Mouse (Mus musculus) MEL (cell line): Measurements from ENCODE around the gene Eef2. TPM values are rescaled to one million over a fixed set of nuclear protein-coding genes. Genes with fewer than 3 reads are reported as not detected.

Experiments used
- DNase-seq: peaks from one replicate; pipeline ENCODE4 v3.0.0; 2011; ENCODE audit warnings: low read depth, low spot score
- H3K27ac ChIP-seq: 2 replicates; pipeline ENCODE4 v1.5.1; 2012; ENCODE audit warnings: low read depth, mild to moderate bottlenecking, control low read depth, low read length, moderate library complexity; ENCODE audit not compliant: control insufficient read depth
- H3K27me3 ChIP-seq, 2 experiments: fragments of 150-350 bp in 1 of 2; sonication (generic) in 1 of 2; 2 replicates each; pipeline ENCODE4 v1.6.1; 2012; ENCODE audit warnings: low read length in 2 of 2, mild to moderate bottlenecking in 2 of 2, improper control_type of control experiment in 1 of 2, moderate library complexity in 1 of 2; ENCODE audit not compliant: insufficient read depth in 2 of 2, control insufficient read depth in 1 of 2
- H3K36me3 ChIP-seq, 2 experiments: 2 replicates each; pipeline ENCODE4 v1.6.1; 2012 to 2014; ENCODE audit warnings: low read length in 2 of 2, improper control_type of control experiment in 1 of 2, inconsistent platforms in 1 of 2, mild to moderate bottlenecking in 1 of 2; ENCODE audit not compliant: insufficient read depth in 2 of 2, control insufficient read depth in 1 of 2
- H3K4me1 ChIP-seq, 2 experiments: fragments of 150-350 bp in 1 of 2; sonication (generic) in 1 of 2; 2 replicates each; pipeline ENCODE4 v1.6.1; 2012; ENCODE audit warnings: low read length in 2 of 2, improper control_type of control experiment in 1 of 2, mild to moderate bottlenecking in 1 of 2; ENCODE audit not compliant: insufficient read depth in 2 of 2, control insufficient read depth in 1 of 2
- H3K4me3 ChIP-seq, 2 experiments: fragments of 150-350 bp in 1 of 2; sonication (generic) in 1 of 2; 2 replicates each; pipeline ENCODE4 v1.5.1; 2012; ENCODE audit warnings: low read depth in 2 of 2, low read length in 2 of 2, mild to moderate bottlenecking in 2 of 2, moderate library complexity in 2 of 2, control low read depth in 1 of 2, improper control_type of control experiment in 1 of 2; ENCODE audit not compliant: control insufficient read depth in 1 of 2, insufficient read depth in 1 of 2
- H3K79me2 ChIP-seq: 2 replicates; pipeline ENCODE4 v1.6.1; 2012; ENCODE audit warnings: mild to moderate bottlenecking, low read length, moderate library complexity; ENCODE audit not compliant: control insufficient read depth, poor library complexity, insufficient read depth
- H3K9ac ChIP-seq: 2 replicates; pipeline ENCODE4 v1.6.1; 2012; ENCODE audit warnings: low read depth, mild to moderate bottlenecking, control low read depth, low read length, moderate library complexity; ENCODE audit not compliant: control insufficient read depth, poor library complexity, severe bottlenecking
- H3K9me3 ChIP-seq: fragments of 150-350 bp; sonication (generic); replicated peaks from 2 replicates; pipeline ENCODE4 v1.6.1; 2012; ENCODE audit warnings: mild to moderate bottlenecking, low read length, improper control_type of control experiment, moderate library complexity; ENCODE audit not compliant: insufficient read depth
- BHLHE40 ChIP-seq: IDR thresholded peaks from 2 replicates; pipeline ENCODE4 v1.6.1; 2012; ENCODE audit warnings: low read depth, mild to moderate bottlenecking, inconsistent platforms, low read length, improper control_type of control experiment, borderline replicate concordance
- GABPA ChIP-seq: IDR thresholded peaks from 2 replicates; pipeline ENCODE4 v1.6.1; 2012; ENCODE audit warnings: low read depth, mild to moderate bottlenecking, inconsistent platforms, low read length, improper control_type of control experiment, moderate library complexity
- HCFC1 ChIP-seq: IDR thresholded peaks from 2 replicates; pipeline ENCODE4 v1.6.1; 2012; ENCODE audit warnings: low read depth, mild to moderate bottlenecking, inconsistent platforms, low read length, improper control_type of control experiment, moderate library complexity
- KAT2A ChIP-seq: conservative IDR thresholded peaks from 2 replicates; pipeline ENCODE4 v1.6.1; 2012; ENCODE audit warnings: low read depth, low read length, improper control_type of control experiment, inconsistent platforms
- POLR2AphosphoS5 ChIP-seq: IDR thresholded peaks from 2 replicates; pipeline ENCODE4 v1.6.1; 2012; ENCODE audit warnings: low read depth, borderline replicate concordance, mild to moderate bottlenecking, inconsistent platforms, low read length, moderate library complexity, mixed read lengths
- RAD21 ChIP-seq: IDR thresholded peaks from 2 replicates; pipeline ENCODE4 v1.6.1; 2011; ENCODE audit warnings: mild to moderate bottlenecking, low read depth, low read length, improper control_type of control experiment
- RCOR1 ChIP-seq: IDR thresholded peaks from 2 replicates; pipeline ENCODE4 v1.6.1; 2012; ENCODE audit warnings: low read depth, mild to moderate bottlenecking, inconsistent platforms, low read length, improper control_type of control experiment
- USF1 ChIP-seq: IDR thresholded peaks from 2 replicates; pipeline ENCODE4 v1.6.1; 2014; ENCODE audit warnings: low read depth, mild to moderate bottlenecking, inconsistent platforms, low read length, improper control_type of control experiment, moderate library complexity
- polyA plus RNA-seq, 2 experiments: library from polyadenylated mRNA; stranded (reverse) in 1 of 2; unstranded in 1 of 2; fragments of >175 nt in 1 of 2; fragments of >200 nt in 1 of 2; gene quantifications; 2 replicates each; pipeline versions ENCODE4 v1.2.1 to v1.2.4; 2012; ENCODE audit warnings: low replicate concordance in 2 of 2, low read depth in 1 of 2; ENCODE audit not compliant: insufficient read length in 2 of 2, insufficient read depth in 1 of 2, missing spikeins in 1 of 2
- total RNA-seq: library from RNA; depleted of rRNA; stranded (reverse); fragments of 300-350 nt; gene quantifications from 2 replicates; pipeline ENCODE4 v1.2.3, GENCODE M21; 2012

Eef2 gene
- total and polyA plus RNA-seq, 3 experiments = 2,863 to 4,586 (median 3,442) TPM

DNA sequence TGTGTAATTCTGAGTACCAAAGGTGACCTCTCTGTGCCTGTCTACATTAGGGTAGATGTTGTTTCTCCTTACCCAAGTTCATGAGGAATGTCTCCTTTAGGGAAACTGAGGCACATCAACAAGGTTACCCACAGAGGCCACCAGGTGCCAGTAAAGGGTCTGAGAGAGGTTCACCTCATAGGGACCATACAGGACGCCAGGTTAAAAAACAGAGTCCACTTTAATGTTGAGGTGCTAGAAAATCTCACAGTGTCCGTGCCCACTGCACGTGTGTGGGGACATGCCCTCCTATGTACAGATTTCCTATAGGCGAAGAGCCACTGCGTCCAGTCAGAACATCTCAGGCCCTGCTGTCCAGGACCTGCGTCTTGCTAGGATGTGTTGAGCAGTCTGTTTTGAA is 22.6 kb downstream of the Eef2 start:
- Histone ChIP-seq H3K4me1 (peaks cover 0 to 6% of the 10 kb centered on the region in 2 experiments; a peak in 1 of 4 replicates), H3K4me3 (no peak overlapping the region), H3K27ac (no peak overlapping the region), H3K79me2 (no peaks in the 10 kb centered on the region), H3K27me3 (no peaks in the 10 kb centered on the region), H3K9me3 (no peaks in the 10 kb centered on the region), H3K9ac (no peak overlapping the region)
- no peak for TF ChIP-seq BHLHE40
- TF ChIP-seq, all 39 proteins: peak for 0
- no peaks in the 10 kb centered on the region; a peak in 1 of 4 replicates for H3K36me3 ChIP-seq
- DNase-seq = no peak

DNA sequence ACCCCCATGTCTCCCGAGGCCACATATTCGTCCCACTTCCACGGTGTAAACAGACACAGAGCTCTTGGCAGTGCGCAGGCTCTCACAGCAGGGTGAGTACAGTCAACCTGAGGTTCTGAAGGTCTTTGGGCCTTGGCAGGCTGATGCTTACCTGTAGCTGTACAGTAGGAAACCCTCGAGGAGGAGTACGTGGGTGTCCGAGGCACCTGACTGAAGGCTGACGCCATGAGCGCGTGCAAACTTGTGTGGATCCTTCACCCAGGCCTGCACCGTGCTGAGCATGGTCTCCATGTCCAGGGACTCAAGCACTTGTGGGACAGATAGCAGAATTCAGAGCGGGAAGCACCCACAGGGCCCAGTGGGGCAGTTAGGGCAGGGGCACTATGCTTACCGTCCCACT is 23.7 kb downstream of the Eef2 start:
- Histone ChIP-seq H3K27ac (no peak overlapping the region), H3K4me3 (no peak overlapping the region), H3K79me2 (no peaks in the 10 kb centered on the region), H3K9ac (no peak overlapping the region), H3K9me3 (no peaks in the 10 kb centered on the region), H3K4me1 (peaks cover 0 to 6% of the 10 kb centered on the region in 2 experiments; a peak in 1 of 4 replicates), H3K36me3 (no peaks in the 10 kb centered on the region; a peak in 1 of 4 replicates), H3K27me3 (no peaks in the 10 kb centered on the region)
- no peak for DNase-seq
- no peak for TF ChIP-seq GABPA

DNA sequence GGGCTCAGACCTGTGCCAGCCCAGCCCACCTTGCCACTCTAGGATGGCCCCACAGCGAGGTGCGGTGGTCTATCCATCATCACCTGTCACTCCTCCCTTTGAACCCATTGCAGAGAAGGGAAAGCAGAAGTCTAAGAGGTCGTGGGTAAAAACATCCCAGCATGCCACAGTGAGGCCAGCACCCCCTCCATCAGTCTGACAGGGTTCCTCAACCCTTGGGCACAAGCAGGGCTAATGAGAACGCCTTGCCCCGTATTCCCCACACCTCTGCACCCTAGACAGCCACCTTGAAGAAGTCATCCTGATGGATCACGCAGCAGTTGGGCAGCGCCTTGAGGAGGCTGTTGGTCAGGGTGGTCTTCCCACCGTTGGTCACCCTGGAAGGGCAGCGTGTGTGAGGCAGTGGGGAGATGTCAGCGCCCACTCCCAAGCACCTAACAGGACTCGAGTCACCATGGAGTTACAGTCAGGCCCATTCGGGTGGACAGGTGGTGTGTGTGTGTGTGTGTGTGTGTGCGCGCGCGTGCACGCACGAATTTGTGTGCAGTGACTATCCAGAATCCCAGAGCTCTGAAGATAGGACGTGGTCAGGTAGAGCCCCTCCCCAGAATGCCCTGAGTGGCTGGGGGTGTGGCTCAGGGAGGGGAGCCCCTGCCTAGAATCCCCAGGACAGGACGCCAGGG is 24.3 kb downstream of the Eef2 start:
- no peak overlapping the region for H3K27ac ChIP-seq
- H3K4me1 ChIP-seq = peaks cover 0 to 6% of the 10 kb centered on the region in 2 experiments; a peak in 1 of 4 replicates
- no peaks in the 10 kb centered on the region for H3K27me3 ChIP-seq
- no peak overlapping the region for H3K9ac ChIP-seq
- no peaks in the 10 kb centered on the region for H3K9me3 ChIP-seq
- DNase-seq = no peak
- no peaks in the 10 kb centered on the region for H3K79me2 ChIP-seq
- no peak overlapping the region for H3K4me3 ChIP-seq
- TF ChIP-seq USF1 = no peak
- no peak for TF ChIP-seq HCFC1
- no peaks in the 10 kb centered on the region; a peak in 1 of 4 replicates for H3K36me3 ChIP-seq

DNA sequence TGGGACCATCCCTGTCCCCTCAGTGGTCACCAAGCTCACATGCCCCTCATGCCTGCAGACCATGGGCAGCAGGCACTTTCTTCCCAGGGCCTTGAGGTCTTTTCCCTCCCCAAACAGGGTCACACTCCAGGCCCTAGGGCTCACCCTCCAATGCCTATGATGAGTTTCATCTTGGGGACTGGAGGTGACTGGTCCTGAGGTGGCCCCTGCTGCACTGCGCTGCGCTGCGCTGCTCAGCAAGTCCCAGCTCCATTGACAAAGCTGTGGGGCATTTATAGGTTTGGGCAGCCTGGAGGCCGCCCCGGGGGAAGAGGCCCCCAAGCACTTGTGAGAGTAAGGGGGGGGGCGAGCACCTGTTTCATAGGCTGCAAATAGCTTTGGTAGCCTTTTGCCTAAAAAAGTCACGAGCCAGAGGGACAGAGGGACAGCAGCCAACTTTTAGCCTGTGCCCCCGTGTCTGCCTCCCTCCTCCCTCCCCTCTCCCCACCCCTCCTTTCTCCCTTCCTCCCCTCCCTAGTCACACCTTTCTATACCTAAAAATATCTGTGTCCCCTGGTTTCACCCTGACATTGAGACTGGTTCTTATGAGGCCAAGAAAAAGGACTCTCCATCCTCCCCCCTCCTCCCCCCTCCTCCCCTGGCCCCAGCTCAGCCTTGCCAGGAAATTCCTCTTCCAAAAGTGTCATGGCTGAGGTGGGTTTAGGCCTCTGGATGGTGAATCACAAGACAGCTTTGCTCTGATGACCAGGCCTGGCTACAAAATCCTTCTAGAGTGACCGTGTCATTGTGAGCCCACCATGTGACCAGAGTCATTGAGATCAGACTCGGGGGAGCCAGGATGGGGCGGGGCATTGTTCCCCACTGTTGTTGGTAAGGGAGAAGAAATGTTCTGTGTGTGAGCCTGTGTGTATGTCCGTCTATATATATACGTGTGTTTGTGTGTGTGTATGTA is 25.7 kb downstream of the Eef2 start, which contains the start of gene Nmrk2:
TSS of gene Nmrk2 (minus strand) at position 245 of the 952 bp plus-strand sequence.
- Histone ChIP-seq H3K27ac (no peak within 1 kb of the TSS), H3K79me2 (no peaks in the 10 kb centered on the region), H3K4me1 (peaks cover 0 to 6% of the 10 kb centered on the region in 2 experiments; a peak in 1 of 4 replicates), H3K4me3 (no peak within 1 kb of the TSS), H3K9ac (no peak within 1 kb of the TSS), H3K36me3 (no peaks in the 10 kb centered on the region; a peak in 1 of 4 replicates), H3K9me3 (no peaks in the 10 kb centered on the region), H3K27me3 (no peaks in the 10 kb centered on the region)
- TF ChIP-seq KAT2A (no peak), POLR2AphosphoS5 (no peak), RCOR1 (no peak), RAD21 (no peak), USF1 (no peak)
- no peak for DNase-seq
